Mouse (Mus musculus) liver, embryonic 14.5 days (tissue): ENCODE results near the gene Smg6. TPM values are rescaled to one million over a fixed set of nuclear protein-coding genes. Genes with fewer than 3 reads are reported as not detected.

Source experiments
- ATAC-seq: fragments of 200-750 bp; cut with Nextera tagmentation; 2 replicates; pipeline ENCODE4 v1.8.0; 2017; ENCODE audit warnings: moderate number of reproducible peaks, mild to moderate bottlenecking, moderate library complexity; ENCODE audit not compliant: insufficient read depth
- DNase-seq, 3 experiments: peaks; one replicate each; pipeline ENCODE4 v3.0.0-alpha.2; 2012 to 2013; ENCODE audit warnings: low read depth in 3 of 3, low spot score in 3 of 3
- H3K27ac ChIP-seq: fragments of 300-500 bp; sonication (generic); 2 replicates; pipeline ENCODE4 v1.5.1; 2014; ENCODE audit warnings: moderate library complexity, mild to moderate bottlenecking, control low read depth, inconsistent platforms
- H3K27me3 ChIP-seq: fragments of 300-500 bp; sonication (generic); 2 replicates; pipeline ENCODE4 v1.6.1; 2014; ENCODE audit warnings: mild to moderate bottlenecking, low read length, moderate library complexity; ENCODE audit not compliant: control insufficient read depth, insufficient read depth
- H3K36me3 ChIP-seq: fragments of 300-500 bp; sonication (generic); replicated peaks from 2 replicates; pipeline ENCODE4 v1.6.1; 2014; ENCODE audit warnings: low read depth; ENCODE audit not compliant: control insufficient read depth, insufficient read depth
- H3K4me1 ChIP-seq, 2 experiments: fragments of 200-500 bp in 1 of 2; fragments of 300-500 bp in 1 of 2; sonication (generic) in 1 of 2; replicated peaks; 2 replicates each; pipeline ENCODE4 v1.6.1; 2012 to 2014; ENCODE audit warnings: antibody characterized with exemption in 1 of 2, inconsistent platforms in 1 of 2, low read length in 1 of 2; ENCODE audit not compliant: control insufficient read depth in 2 of 2, insufficient read depth in 2 of 2
- H3K4me2 ChIP-seq: fragments of 300-500 bp; sonication (generic); 2 replicates; pipeline ENCODE4 v1.6.1; 2014; ENCODE audit warnings: low read depth, mild to moderate bottlenecking, control low read depth, moderate library complexity
- H3K4me3 ChIP-seq, 2 experiments: fragments of 200-500 bp in 1 of 2; fragments of 300-500 bp in 1 of 2; sonication (generic) in 1 of 2; 2 replicates each; pipeline ENCODE4 v1.5.1; 2012 to 2014; ENCODE audit warnings: low read depth in 2 of 2, low read length in 2 of 2, mild to moderate bottlenecking in 2 of 2, control low read depth in 1 of 2, inconsistent platforms in 1 of 2, moderate library complexity in 1 of 2; ENCODE audit not compliant: insufficient read depth in 1 of 2
- H3K9ac ChIP-seq: fragments of 300-500 bp; sonication (generic); replicated peaks from 2 replicates; pipeline ENCODE4 v1.6.1; 2014; ENCODE audit warnings: mild to moderate bottlenecking, control low read depth, moderate library complexity
- H3K9me3 ChIP-seq: fragments of 300-500 bp; sonication (generic); 2 replicates; pipeline ENCODE4 v1.6.1; 2016; ENCODE audit warnings: low read length, mixed read lengths; ENCODE audit not compliant: control insufficient read depth
- CTCF ChIP-seq: IDR thresholded peaks from 2 replicates; pipeline ENCODE4 v1.5.1; 2016; ENCODE audit warnings: antibody characterized with exemption, low read depth, control low read depth
- EP300 ChIP-seq: IDR thresholded peaks from 2 replicates; pipeline ENCODE4 v1.6.1; 2016; ENCODE audit warnings: antibody characterized with exemption, low read depth
- WGBS: fragments of 180-500 bp; shearing (Covaris S2); extraction: QIAGEN DNeasy Blood & Tissue Kit; methylation state at CpG from one replicate; pipeline ENCODE4 v1.1.7; 2014; ENCODE audit not compliant: insufficient replicate concordance; 5-methylcytosine and 5-hydroxymethylcytosine counted together
- polyA plus RNA-seq, 2 experiments: library from polyadenylated mRNA; depleted of rRNA in 1 of 2; stranded (reverse) in 1 of 2; unstranded in 1 of 2; fragments of >200 nt; fragmentation: Nextera tagmentation in 1 of 2; extraction: Ambion mirVana in 1 of 2; gene quantifications; 2 replicates each; pipeline versions ENCODE4 v1.2.1 to v1.2.3; 2012 to 2014

Gene Smg6
- polyA plus RNA-seq, 2 experiments = 3.2 to 5.9 TPM

GRCm38 (mm10) chr11:75199951-75200350, 274.3 kb downstream of the Smg6 start:
- H3K27me3 ChIP-seq = peaks cover 24% of the 10 kb centered on the region
- DNase-seq (no peak), ATAC-seq (no peak)

GRCm38 (mm10) chr11:75200935-75201334, 275.3 kb downstream of the Smg6 start:
- Histone ChIP-seq H3K36me3 (no peaks in the 10 kb centered on the region), H3K9me3 (no peaks in the 10 kb centered on the region), H3K4me2 (no peak overlapping the region), H3K9ac (no peak overlapping the region), H3K4me3 (no peak overlapping the region), H3K4me1 (peaks cover 0 to 8% of the 10 kb centered on the region in 2 experiments; a peak in 2 of 4 replicates), H3K27me3 (peaks cover 14% of the 10 kb centered on the region), H3K27ac (no peak overlapping the region)
- TF ChIP-seq CTCF = no peak
- no peak for TF ChIP-seq EP300
- no peak for ATAC-seq
- no peak for DNase-seq
- WGBS = 84% methylated on average over 12 of the region's 12 CpGs

More at GRCm38 (mm10) chr11:75199951-75200350, 274.3 kb downstream of the Smg6 start:
- Histone ChIP-seq H3K9ac (no peak overlapping the region), H3K36me3 (no peaks in the 10 kb centered on the region), H3K27ac (no peak overlapping the region), H3K9me3 (no peaks in the 10 kb centered on the region), H3K4me1 (peaks cover 0 to 7% of the 10 kb centered on the region in 2 experiments; a peak in 1 of 4 replicates), H3K4me2 (no peak overlapping the region), H3K4me3 (no peak overlapping the region)
- no peak for TF ChIP-seq EP300
- no peak for TF ChIP-seq CTCF
- 74% methylated on average over 5 of the region's 5 CpGs for WGBS

- Histone ChIP-seq H3K4me2 (no peak overlapping the region), H3K4me3 (no peak overlapping the region), H3K9me3 (no peaks in the 10 kb centered on the region), H3K4me1 (peaks cover 0 to 8% of the 10 kb centered on the region in 2 experiments; a peak in 2 of 4 replicates), H3K36me3 (no peaks in the 10 kb centered on the region), H3K27ac (no peak overlapping the region), H3K27me3 (peaks cover 6% of the 10 kb centered on the region), H3K9ac (no peak overlapping the region)
- 50% methylated on average over 8 of the region's 8 CpGs for WGBS
- no peak for ATAC-seq
- DNase-seq = no peak
- no peak for TF ChIP-seq CTCF
- TF ChIP-seq EP300 = no peak
Measured at GRCm38 (mm10) chr11:75201721-75202120, 276.1 kb downstream of the Smg6 start.

GRCm38 (mm10) chr11:75203926-75204325, 278.3 kb downstream of the Smg6 start:
- Histone ChIP-seq H3K27me3 (no peaks in the 10 kb centered on the region; the same call in 1 of the 2 replicates), H3K9me3 (no peaks in the 10 kb centered on the region), H3K4me3 (no peak overlapping the region), H3K9ac (no peak overlapping the region), H3K4me2 (no peak overlapping the region), H3K4me1 (peaks cover 5 to 13% of the 10 kb centered on the region in 2 experiments; a peak in 3 of 4 replicates), H3K36me3 (no peaks in the 10 kb centered on the region), H3K27ac (no peak overlapping the region)
- TF ChIP-seq CTCF = no peak
- DNase-seq = no peak
- ATAC-seq = no peak
- WGBS = 75% methylated on average over 4 of the region's 4 CpGs

GRCm38 (mm10) chr11:75204472-75204871, 278.8 kb downstream of the Smg6 start:
- Histone ChIP-seq H3K27ac (no peak overlapping the region), H3K9ac (no peak overlapping the region), H3K4me2 (no peak overlapping the region), H3K4me1 (peaks cover 10 to 19% of the 10 kb centered on the region in 2 experiments), H3K4me3 (no peak overlapping the region), H3K36me3 (no peaks in the 10 kb centered on the region), H3K27me3 (no peaks in the 10 kb centered on the region; the same call in 1 of the 2 replicates), H3K9me3 (no peaks in the 10 kb centered on the region)
- TF ChIP-seq EP300 (no peak), CTCF (no peak)
- ATAC-seq = no peak
- no peak for DNase-seq
- WGBS = 39% methylated on average over 9 of the region's 9 CpGs
